Comparison of ENCODE assay signal across 8 mouse cellular contexts in the genomic region with DNA sequence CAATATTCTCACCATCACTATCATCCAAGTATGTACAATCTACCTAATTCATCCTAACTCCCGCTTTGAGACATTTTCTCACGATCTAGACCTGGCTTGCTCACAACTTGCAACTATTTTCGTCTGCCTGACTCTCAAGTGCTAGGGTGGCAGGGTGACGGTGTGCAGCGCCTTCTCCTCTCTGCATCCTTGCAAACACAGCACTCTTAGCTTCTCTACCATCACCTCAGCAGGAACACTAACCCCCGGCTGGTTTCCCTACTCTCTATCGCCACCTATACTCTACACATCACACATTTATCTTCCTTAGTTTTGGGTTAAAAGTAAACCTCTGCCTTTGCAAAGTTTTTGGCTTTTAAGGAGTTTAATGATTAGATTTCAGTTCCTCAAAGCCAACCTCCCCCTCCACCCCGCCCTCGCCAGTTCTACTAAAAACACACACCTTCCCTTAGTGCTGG.
DNase-seq lines count a peak whose midpoint lies in the region; ATAC-seq and TF ChIP-seq lines count a peak whose summit lies in the region.

No protein-coding gene starts in this region.

- no peak overlapping the region for H3K4me3 ChIP-seq in kidney, adult 2 months (ENCODE audit: insufficient read depth, low read depth, low read length)
- H3K4me3 ChIP-seq in liver, embryonic 13.5 days (replicated peaks) = no peak overlapping the region; the same call in 1 of the 2 replicates
- H3K4me3 ChIP-seq in neural tube, embryonic 13.5 days = no peak overlapping the region

- peak; percentile 89 for DNase-seq in 416B (ENCODE audit: low read depth)
- peak; percentile 88 for DNase-seq in MN1 (ENCODE audit: low spot score)
- peak; percentile 67 for DNase-seq in embryo, embryonic 10 days (ENCODE audit: low spot score)
- peak; percentile 63 for DNase-seq in heart, adult 8-10 months (ENCODE audit: low spot score)
- DNase-seq in kidney, adult 2 months = peak; percentile 76
- DNase-seq in liver, embryonic 13.5 days = peak; percentile 29
- DNase-seq in thymus, postnatal 10 days (ENCODE audit: low spot score in 2 of 2) = peak; percentile 44 to 69

- no peaks in the 10 kb centered on the region for H3K9me3 ChIP-seq in liver, embryonic 13.5 days (replicated peaks)
- no peaks in the 10 kb centered on the region for H3K9me3 ChIP-seq in neural tube, embryonic 13.5 days

- H3K9ac ChIP-seq in liver, embryonic 13.5 days = 0 out of 2 replicates have a peak overlapping the region, but pooled peaks have one; percentile 5
- H3K9ac ChIP-seq in neural tube, embryonic 13.5 days = 0 out of 2 replicates have a peak overlapping the region, but pooled peaks have one; percentile 23

- H3K27me3 ChIP-seq in kidney, adult 2 months (replicated peaks; ENCODE audit: control insufficient read depth, insufficient read depth, low read length) = no peaks in the 10 kb centered on the region
- H3K27me3 ChIP-seq in liver, embryonic 13.5 days = no peaks in the 10 kb centered on the region
- H3K27me3 ChIP-seq in neural tube, embryonic 13.5 days = no peaks in the 10 kb centered on the region

- WGBS in kidney, adult 2 months = 8% methylated on average over 9 of the region's 9 CpGs
- 18% methylated on average over 9 of the region's 9 CpGs for WGBS in liver, embryonic 13.5 days (ENCODE audit: insufficient replicate concordance)
- 26% methylated on average over 9 of the region's 9 CpGs for WGBS in neural tube, embryonic 13.5 days

- peak overlapping the region; percentile 35 for H3K4me2 ChIP-seq in liver, embryonic 13.5 days
- peak overlapping the region; percentile 11; the same call in 1 of the 2 replicates for H3K4me2 ChIP-seq in neural tube, embryonic 13.5 days

- no peak for TF ChIP-seq POLR2A in kidney, adult 2 months (IDR thresholded peaks at IDR 0.05; ENCODE audit: low read depth, low read length)

- TF ChIP-seq CTCF in kidney, adult 2 months (conservative IDR thresholded peaks at IDR 0.05; ENCODE audit: insufficient read depth, insufficient read length, low read depth, low read length) = peak; percentile 54

- no peak overlapping the region for H3K27ac ChIP-seq in kidney, adult 2 months (ENCODE audit: insufficient read depth, low read depth, low read length)
- no peak overlapping the region for H3K27ac ChIP-seq in liver, embryonic 13.5 days
- H3K27ac ChIP-seq in neural tube, embryonic 13.5 days (replicated peaks) = 0 out of 2 replicates have a peak overlapping the region, but pooled peaks have one; percentile 23

- H3K4me1 ChIP-seq in kidney, adult 2 months (ENCODE audit: control insufficient read depth, insufficient read depth, low read length) = peaks cover 3% of the 10 kb centered on the region; the same call in 1 of the 2 replicates
- H3K4me1 ChIP-seq in liver, embryonic 13.5 days (replicated peaks) = peaks cover 40% of the 10 kb centered on the region
- H3K4me1 ChIP-seq in neural tube, embryonic 13.5 days (replicated peaks) = peaks cover 33% of the 10 kb centered on the region

- no peak for ATAC-seq in liver, embryonic 13.5 days (ENCODE audit: low read depth)
- ATAC-seq in neural tube, embryonic 13.5 days (ENCODE audit: low read depth) = no peak

- H3K36me3 ChIP-seq in kidney, adult 2 months (ENCODE audit: control insufficient read depth, insufficient read depth, low read length) = no peaks in the 10 kb centered on the region
- peaks cover 17% of the 10 kb centered on the region for H3K36me3 ChIP-seq in liver, embryonic 13.5 days
- peaks cover 17% of the 10 kb centered on the region for H3K36me3 ChIP-seq in neural tube, embryonic 13.5 days

Comparison
In these comparisons a context has a peak if more than half of its experiments do, and no peak if none do; other contexts are left out.
1. DNase-seq: peak in every context shown above with its lines; median percentile 89 in 416B; 88 in MN1; 76 in kidney, adult 2 months; 67 in embryo, embryonic 10 days; 63 in heart, adult 8-10 months; 56 in thymus, postnatal 10 days; 29 in liver, embryonic 13.5 days.